Mouse (Mus musculus): ENCODE measurements at regions not wholly inside any gene's neighbourhood (a gene's known extent, or its start where the extent isn't known, plus 50 kb on each side); places are given as distances from the start of the nearest gene placed in this dataset.

DNA sequence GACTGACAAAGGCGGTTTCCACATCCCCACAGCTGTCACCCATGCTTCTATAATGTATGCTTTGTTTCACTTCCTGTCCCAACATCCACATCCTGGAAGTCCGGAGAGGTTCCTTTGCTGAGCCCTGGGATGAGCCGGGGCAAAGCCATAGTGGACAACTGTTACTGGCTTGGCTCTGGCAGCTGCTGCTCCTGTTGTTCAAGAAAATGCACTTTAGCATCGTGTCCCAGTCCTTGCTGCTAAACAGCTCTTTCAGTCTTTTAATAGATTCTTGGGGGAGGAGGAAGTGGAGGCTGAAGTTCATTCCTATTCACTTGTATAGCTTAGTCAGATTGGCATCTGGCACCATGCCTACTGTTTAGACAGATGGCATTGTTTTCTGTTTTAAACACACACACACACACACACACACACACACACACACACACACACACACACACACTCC is 135.9 kb upstream of the Rnd3 start:
- TF ChIP-seq GATA1 (IDR thresholded peaks at IDR 0.05; ENCODE audit: borderline replicate concordance, low read length) (no peak), FLI1 (IDR thresholded peaks at IDR 0.05; ENCODE audit: low read length) (no peak)

Data from megakaryocyte, embryonic 14.5 days (primary cell).